ENCODE assay signal across 12 mouse cellular contexts in the genomic region with DNA sequence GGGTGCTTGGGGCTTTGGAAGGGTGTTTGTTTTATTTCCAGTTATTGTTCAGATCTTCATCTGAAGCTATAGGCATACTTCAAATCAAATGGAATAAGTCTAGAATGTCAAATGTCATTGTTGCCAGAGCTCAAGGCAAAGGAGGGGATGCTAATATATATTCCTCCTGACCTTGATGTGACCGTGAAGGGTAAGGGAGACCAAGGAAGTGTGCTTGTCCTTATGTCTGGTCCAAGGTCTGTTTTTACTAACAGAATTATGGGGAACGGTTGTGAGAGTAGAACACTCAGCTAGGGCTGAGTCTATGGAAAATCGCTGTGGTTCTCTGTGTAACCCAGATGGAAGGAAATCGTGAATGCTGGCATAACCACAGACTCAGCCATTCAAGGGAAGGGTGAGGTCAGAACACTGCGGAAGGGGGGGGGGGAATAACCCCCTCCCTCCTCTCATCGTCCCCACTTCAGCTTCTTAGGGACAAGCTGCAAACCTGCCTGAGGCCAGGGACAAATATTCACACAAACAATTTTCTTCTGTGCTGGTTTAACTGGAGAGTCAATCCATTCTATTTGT.
DNase-seq lines count a peak whose midpoint lies in the region; ATAC-seq and TF ChIP-seq lines count a peak whose summit lies in the region.
"Had no signal": no experiment of that assay in that cellular context is flagged by ENCODE, and none has a peak within 500 bp of the region (broad histone marks: within the 10 kb centered on the region; RNA-seq: fewer than 3 reads in every experiment).

No protein-coding gene starts in this region.

- WGBS in limb, embryonic 13.5 days = 53% methylated on average over 6 of the region's 6 CpGs
- WGBS in limb, embryonic 10.5 days = 72% methylated on average over 6 of the region's 6 CpGs
- 13% methylated on average over 6 of the region's 6 CpGs for WGBS in forebrain, embryonic 12.5 days
- 17% methylated on average over 6 of the region's 6 CpGs for WGBS in hindbrain, postnatal 0 days
- WGBS in neural tube, embryonic 14.5 days = 22% methylated on average over 6 of the region's 6 CpGs

- H3K4me2 ChIP-seq in limb, embryonic 13.5 days (replicated peaks) = no peak overlapping the region
- H3K4me2 ChIP-seq in forebrain, embryonic 12.5 days = peak overlapping the region; percentile 45
- no peak overlapping the region for H3K4me2 ChIP-seq in hindbrain, postnatal 0 days (ENCODE audit: low read depth, low read length)
- H3K4me2 ChIP-seq in neural tube, embryonic 14.5 days (ENCODE audit: low read depth, low read length) = no peak overlapping the region

- no peak overlapping the region for H3K4me3 ChIP-seq in limb, embryonic 13.5 days
- H3K4me3 ChIP-seq in limb, embryonic 10.5 days = no peak overlapping the region
- no peak overlapping the region for H3K4me3 ChIP-seq in forebrain, embryonic 12.5 days (replicated peaks)
- no peak overlapping the region for H3K4me3 ChIP-seq in hindbrain, postnatal 0 days (ENCODE audit: low read length)
- H3K4me3 ChIP-seq in neural tube, embryonic 14.5 days (ENCODE audit: low read depth, low read length) = no peak overlapping the region

- TF ChIP-seq CTCF in hindbrain, postnatal 0 days (IDR thresholded peaks at IDR 0.05; ENCODE audit: low read depth) = no peak

- H3K9me3 ChIP-seq in limb, embryonic 13.5 days = no peaks in the 10 kb centered on the region
- no peaks in the 10 kb centered on the region for H3K9me3 ChIP-seq in limb, embryonic 10.5 days (replicated peaks)
- no peaks in the 10 kb centered on the region for H3K9me3 ChIP-seq in forebrain, embryonic 12.5 days
- no peaks in the 10 kb centered on the region for H3K9me3 ChIP-seq in hindbrain, postnatal 0 days (ENCODE audit: low read length)
- H3K9me3 ChIP-seq in neural tube, embryonic 14.5 days (ENCODE audit: control insufficient read depth, low read length) = no peaks in the 10 kb centered on the region

- no peak for DNase-seq in limb, embryonic 10.5 days (ENCODE audit: low spot score)
- peak; percentile 43 for DNase-seq in hindbrain, postnatal 0 days (ENCODE audit: low spot score)
- DNase-seq in T-cell, adult 2 months (ENCODE audit: low spot score) = no peak
- no peak for DNase-seq in adipocyte (ENCODE audit: low spot score)
- DNase-seq in thymus, postnatal 14 days = no peak
- DNase-seq: heart, postnatal 4 days; lung, adult 2 months; right cerebral cortex, postnatal 4 days; thymus, postnatal 36 days had no signal

- no peak overlapping the region for H3K27ac ChIP-seq in limb, embryonic 13.5 days
- H3K27ac ChIP-seq in limb, embryonic 10.5 days = no peak overlapping the region
- peak overlapping the region; percentile 94 for H3K27ac ChIP-seq in forebrain, embryonic 12.5 days
- H3K27ac ChIP-seq in hindbrain, postnatal 0 days = peak overlapping the region; percentile 86
- H3K27ac ChIP-seq in neural tube, embryonic 14.5 days (ENCODE audit: low read depth, low read length) = peak overlapping the region; percentile 45; the same call in 1 of the 2 replicates

- H3K9ac ChIP-seq in limb, embryonic 13.5 days = no peak overlapping the region
- H3K9ac ChIP-seq in forebrain, embryonic 12.5 days = peak overlapping the region; percentile 18; the same call in 1 of the 2 replicates
- no peak overlapping the region; the same call in 1 of the 2 replicates for H3K9ac ChIP-seq in hindbrain, postnatal 0 days (replicated peaks; ENCODE audit: low read length)
- H3K9ac ChIP-seq in neural tube, embryonic 14.5 days (replicated peaks; ENCODE audit: low read depth, low read length) = no peak overlapping the region

- no peaks in the 10 kb centered on the region for H3K27me3 ChIP-seq in limb, embryonic 13.5 days
- no peaks in the 10 kb centered on the region for H3K27me3 ChIP-seq in limb, embryonic 10.5 days (ENCODE audit: low read depth, poor library complexity, severe bottlenecking)
- no peaks in the 10 kb centered on the region for H3K27me3 ChIP-seq in forebrain, embryonic 12.5 days
- H3K27me3 ChIP-seq in hindbrain, postnatal 0 days (ENCODE audit: insufficient read depth, low read length) = no peaks in the 10 kb centered on the region
- H3K27me3 ChIP-seq in neural tube, embryonic 14.5 days (ENCODE audit: control insufficient read depth, insufficient read depth, low read length) = no peaks in the 10 kb centered on the region

- no peaks in the 10 kb centered on the region for H3K36me3 ChIP-seq in limb, embryonic 13.5 days
- no peaks in the 10 kb centered on the region for H3K36me3 ChIP-seq in limb, embryonic 10.5 days
- H3K36me3 ChIP-seq in forebrain, embryonic 12.5 days (replicated peaks) = no peaks in the 10 kb centered on the region
- no peaks in the 10 kb centered on the region for H3K36me3 ChIP-seq in hindbrain, postnatal 0 days (ENCODE audit: insufficient read depth, low read length)
- no peaks in the 10 kb centered on the region for H3K36me3 ChIP-seq in neural tube, embryonic 14.5 days (ENCODE audit: control insufficient read depth, insufficient read depth, low read length)

- peak; percentile 54 for ATAC-seq in limb, embryonic 13.5 days (ENCODE audit: low FRiP score, low read depth)
- ATAC-seq in forebrain, embryonic 12.5 days (ENCODE audit: low FRiP score) = peak; percentile 63
- peak; percentile 61 for ATAC-seq in hindbrain, postnatal 0 days
- peak; percentile 31; the same call in 1 of the 2 replicates for ATAC-seq in neural tube, embryonic 14.5 days (ENCODE audit: low read depth)

- peaks cover 8% of the 10 kb centered on the region; the same call in 1 of the 2 replicates for H3K4me1 ChIP-seq in limb, embryonic 13.5 days
- H3K4me1 ChIP-seq in limb, embryonic 10.5 days = no peaks in the 10 kb centered on the region
- H3K4me1 ChIP-seq in forebrain, embryonic 12.5 days = peaks cover 23% of the 10 kb centered on the region
- 0 out of 2 replicates have a peak, but pooled peaks cover 9% of the 10 kb centered on the region for H3K4me1 ChIP-seq in hindbrain, postnatal 0 days (ENCODE audit: insufficient read depth, low read length)
- H3K4me1 ChIP-seq in neural tube, embryonic 14.5 days (ENCODE audit: control insufficient read depth, insufficient read depth, low read length) = peaks cover 5% of the 10 kb centered on the region; the same call in 1 of the 2 replicates

Comparison
In these comparisons a context has a peak if more than half of its experiments do, and no peak if none do; other contexts are left out.
1. H3K27ac ChIP-seq: peak in forebrain, embryonic 12.5 days (single experiment), hindbrain, postnatal 0 days (single experiment) and neural tube, embryonic 14.5 days (single experiment); none in limb, embryonic 13.5 days (single experiment) and limb, embryonic 10.5 days (single experiment).
2. Peak in every context shown above with its lines, with median percentiles within 50 percentile points of each other: ATAC-seq.